Mouse (Mus musculus): ENCODE measurements around the gene Ptprf.
A peak's percentile ranks its signal among the peaks of the same experiment; 100 is the strongest.

The Ptprf gene

GRCm38 (mm10) chr4:118282182-118282562, 9.0 kb downstream of the Ptprf start:
- no peak for DNase-seq

GRCm38 (mm10) chr4:118281444-118282181, 9.6 kb downstream of the Ptprf start:
- no peak for DNase-seq

- DNase-seq: peak; percentile 48
Measured at GRCm38 (mm10) chr4:118280506-118280905, 10.7 kb downstream of the Ptprf start.

- peak; percentile 94 for DNase-seq
Measured at GRCm38 (mm10) chr4:118276520-118277232, 14.5 kb downstream of the Ptprf start.

GRCm38 (mm10) chr4:118275601-118276519, 15.3 kb downstream of the Ptprf start:
- DNase-seq: no peak

GRCm38 (mm10) chr4:118274521-118274920, 16.7 kb downstream of the Ptprf start:
- no peak for DNase-seq

GRCm38 (mm10) chr4:118273998-118274397, 17.2 kb downstream of the Ptprf start:
- no peak for DNase-seq

GRCm38 (mm10) chr4:118273545-118273944, 17.7 kb downstream of the Ptprf start:
- peak; percentile 86 for DNase-seq

- no peak for DNase-seq
Measured at GRCm38 (mm10) chr4:118272871-118273270, 18.3 kb downstream of the Ptprf start.

GRCm38 (mm10) chr4:118272258-118272657, 18.9 kb downstream of the Ptprf start:
- DNase-seq: peak; percentile 93

GRCm38 (mm10) chr4:118271556-118272074, 19.6 kb downstream of the Ptprf start:
- DNase-seq: no peak

GRCm38 (mm10) chr4:118270706-118271105, 20.5 kb downstream of the Ptprf start:
- no peak for DNase-seq

- DNase-seq: peak; percentile 82
Measured at GRCm38 (mm10) chr4:118269999-118270398, 21.2 kb downstream of the Ptprf start.

- DNase-seq: no peak
Measured at GRCm38 (mm10) chr4:118268429-118269212, 22.6 kb downstream of the Ptprf start.

GRCm38 (mm10) chr4:118265557-118265956, 25.6 kb downstream of the Ptprf start:
- peak; percentile 38 for DNase-seq

- no peak for DNase-seq
Measured at GRCm38 (mm10) chr4:118261771-118262473, 29.3 kb downstream of the Ptprf start.

GRCm38 (mm10) chr4:118261291-118261690, 29.9 kb downstream of the Ptprf start:
- DNase-seq: no peak

- peak; percentile 77 for DNase-seq
Measured at GRCm38 (mm10) chr4:118260551-118261267, 30.5 kb downstream of the Ptprf start.

- DNase-seq: no peak
Measured at GRCm38 (mm10) chr4:118259782-118260463, 31.3 kb downstream of the Ptprf start.

GRCm38 (mm10) chr4:118257977-118258376, 33.2 kb downstream of the Ptprf start:
- DNase-seq: no peak

All from kidney, postnatal 14 days (tissue).